Mouse (Mus musculus): ENCODE measurements around the gene Slit3. TPM values are rescaled to one million over a fixed set of nuclear protein-coding genes. Genes with fewer than 3 reads are reported as not detected.

Gene Slit3
- total and polyA plus RNA-seq, 3 experiments = 0.55 to 4.8 (median 2.8) TPM

GRCm38 (mm10) chr11:35632262-35632661 lies 511.2 kb downstream of the Slit3 start:
- Histone ChIP-seq H3K9me3 (replicated peaks; ENCODE audit: low read length) (peaks cover 8% of the 10 kb centered on the region), H3K27me3 (replicated peaks) (no peaks in the 10 kb centered on the region), H3K4me2 (ENCODE audit: insufficient read depth, low read depth, poor library complexity, severe bottlenecking) (no peak overlapping the region), H3K27ac (ENCODE audit: insufficient read depth, low read depth) (no peak overlapping the region), H3K4me1 (ENCODE audit: control insufficient read depth in 1 of 2, insufficient read depth in 2 of 2) (peaks cover 0 to 8% of the 10 kb centered on the region in 2 experiments; a peak in 3 of 4 replicates), H3K79me2 (replicated peaks; ENCODE audit: control insufficient read depth, extremely low read depth, insufficient read depth, poor library complexity, severe bottlenecking) (no peaks in the 10 kb centered on the region), H3K9ac (ENCODE audit: insufficient read depth, low read depth) (no peak overlapping the region), H3K36me3 (replicated peaks in 1 of 2; ENCODE audit: control insufficient read depth in 1 of 2, insufficient read depth in 1 of 2, low read length in 1 of 2) (no peaks in the 10 kb centered on the region), H3K4me3 (replicated peaks in 1 of 3; ENCODE audit: low read depth in 2 of 3, low read length in 2 of 3, poor library complexity in 1 of 3) (no peak overlapping the region)
- DNase-seq (ENCODE audit: extremely low read depth) = no peak
- in situ Hi-C loops (cut with MboI; ENCODE audit: low pct_ligation_motif_present, low pct_unique_long_range_greater_than_20kb, low sequenced_read_pairs) (no loop called here), dilution Hi-C loops (cut with MboI; ENCODE audit: extremely low pct_ligation_motif_present, extremely low pct_unique_long_range_greater_than_20kb, low sequenced_read_pairs) (no loop called here)
- TF ChIP-seq PAX5 (IDR thresholded peaks at IDR 0.05; ENCODE audit: low read length) (no peak), POLR2AphosphoS2 (IDR thresholded peaks at IDR 0.05; ENCODE audit: low read depth, low read length) (no peak), MEF2A (IDR thresholded peaks at IDR 0.05; ENCODE audit: borderline replicate concordance, low read depth, low read length) (no peak), UBTF (IDR thresholded peaks at IDR 0.05; ENCODE audit: low read depth, low read length) (no peak), MXI1 (IDR thresholded peaks at IDR 0.05; ENCODE audit: low read depth, low read length) (no peak), TBP (conservative IDR thresholded peaks at IDR 0.05; ENCODE audit: low read depth, low read length) (no peak), MYC (IDR thresholded peaks at IDR 0.05; ENCODE audit: low read depth, low read length) (no peak), TCF12 (IDR thresholded peaks at IDR 0.05; ENCODE audit: low read depth, low read length) (no peak), JUN (IDR thresholded peaks at IDR 0.05; ENCODE audit: insufficient read depth, low read depth, low read length) (no peak), POLR2A (IDR thresholded peaks at IDR 0.05; ENCODE audit: low read depth, low read length) (no peak), MAFK (IDR thresholded peaks at IDR 0.05; ENCODE audit: insufficient replicate concordance, low read length) (no peak), CHD2 (IDR thresholded peaks at IDR 0.05; ENCODE audit: low read length) (no peak)

GRCm38 (mm10) chr11:35637102-35637501 lies 516.1 kb downstream of the Slit3 start:
- no peaks in the 10 kb centered on the region for H3K9me3 ChIP-seq (replicated peaks; ENCODE audit: low read length)
- DNase-seq (ENCODE audit: extremely low read depth) = no peak
- H3K4me1 ChIP-seq (ENCODE audit: control insufficient read depth in 1 of 2, insufficient read depth in 2 of 2) = peaks cover 2 to 17% of the 10 kb centered on the region in 2 experiments; a peak in 3 of 4 replicates
- no peaks in the 10 kb centered on the region for H3K27me3 ChIP-seq (replicated peaks)
- H3K36me3 ChIP-seq (replicated peaks in 1 of 2; ENCODE audit: control insufficient read depth in 1 of 2, insufficient read depth in 1 of 2, low read length in 1 of 2) = no peaks in the 10 kb centered on the region
- TF ChIP-seq NRF1 (IDR thresholded peaks at IDR 0.05; ENCODE audit: low read depth, low read length) (no peak), RAD21 (IDR thresholded peaks at IDR 0.05; ENCODE audit: low read depth, low read length) (no peak), HCFC1 (IDR thresholded peaks at IDR 0.05; ENCODE audit: low read depth, low read length) (no peak), EP300 (IDR thresholded peaks at IDR 0.05; ENCODE audit: low read length) (no peak), IRF4 (IDR thresholded peaks at IDR 0.05; ENCODE audit: low read depth, low read length) (no peak), TBP (conservative IDR thresholded peaks at IDR 0.05; ENCODE audit: low read depth, low read length) (no peak), CHD2 (IDR thresholded peaks at IDR 0.05; ENCODE audit: low read length) (no peak), E2F4 (IDR thresholded peaks at IDR 0.05; ENCODE audit: insufficient replicate concordance, low read depth, low read length) (no peak), ZC3H11A (IDR thresholded peaks at IDR 0.05; ENCODE audit: low read depth, low read length) (no peak), MAZ (IDR thresholded peaks at IDR 0.05; ENCODE audit: low read depth, low read length) (no peak), MAX (IDR thresholded peaks at IDR 0.05; ENCODE audit: low read length) (no peak), RCOR1 (conservative IDR thresholded peaks at IDR 0.05; ENCODE audit: low read depth, low read length) (no peak)
- H3K79me2 ChIP-seq (replicated peaks; ENCODE audit: control insufficient read depth, extremely low read depth, insufficient read depth, poor library complexity, severe bottlenecking) = no peaks in the 10 kb centered on the region
- no peak overlapping the region for H3K4me3 ChIP-seq (replicated peaks in 1 of 3; ENCODE audit: low read depth in 2 of 3, low read length in 2 of 3, poor library complexity in 1 of 3)
- H3K4me2 ChIP-seq (ENCODE audit: insufficient read depth, low read depth, poor library complexity, severe bottlenecking) = no peak overlapping the region; the same call in 1 of the 2 replicates
- no peak overlapping the region for H3K27ac ChIP-seq (ENCODE audit: insufficient read depth, low read depth)
- in situ Hi-C loops (cut with MboI; ENCODE audit: low pct_ligation_motif_present, low pct_unique_long_range_greater_than_20kb, low sequenced_read_pairs) = no loop called here
- no peak overlapping the region for H3K9ac ChIP-seq (ENCODE audit: insufficient read depth, low read depth)
- dilution Hi-C loops (cut with MboI; ENCODE audit: extremely low pct_ligation_motif_present, extremely low pct_unique_long_range_greater_than_20kb, low sequenced_read_pairs) = no loop called here
